Mouse (Mus musculus) forebrain, embryonic 11.5 days (tissue): ENCODE data around the gene Csrnp3. TPM values are rescaled to one million over a fixed set of nuclear protein-coding genes. Genes with fewer than 3 reads are reported as not detected.
"Not testable (repeated sequence)": the region's sequence is repeated elsewhere in the genome, so short reads cannot be mapped to it uniquely, and the experiment has no call there.

Source experiments
- ATAC-seq: fragments of 200-750 bp; cut with Nextera tagmentation; replicated peaks from 2 replicates; pipeline ENCODE4 v1.8.0; 2017; ENCODE audit warnings: moderate TSS enrichment; ENCODE audit not compliant: low FRiP score
- DNase-seq: peaks from one replicate; pipeline ENCODE4 v3.0.0-alpha.2; 2017; ENCODE audit warnings: low spot score
- H3K27ac ChIP-seq: fragments of 300-500 bp; sonication (generic); 2 replicates; pipeline ENCODE4 v1.5.1; 2014; ENCODE audit warnings: low read depth, low read length
- H3K27me3 ChIP-seq: fragments of 300-500 bp; sonication (generic); 2 replicates; pipeline ENCODE4 v1.6.1; 2014; ENCODE audit warnings: mild to moderate bottlenecking, low read length, mixed read lengths; ENCODE audit not compliant: control insufficient read depth, insufficient read depth
- H3K36me3 ChIP-seq: fragments of 300-500 bp; sonication (generic); 2 replicates; pipeline ENCODE4 v1.6.1; 2014; ENCODE audit warnings: mild to moderate bottlenecking, low read length, moderate library complexity, mixed read lengths; ENCODE audit not compliant: control insufficient read depth, insufficient read depth
- H3K4me1 ChIP-seq: fragments of 300-500 bp; sonication (generic); replicated peaks from 2 replicates; pipeline ENCODE4 v1.6.1; 2014; ENCODE audit warnings: low read length, mixed read lengths; ENCODE audit not compliant: control insufficient read depth, insufficient read depth
- H3K4me2 ChIP-seq: fragments of 300-500 bp; sonication (generic); 2 replicates; pipeline ENCODE4 v1.6.1; 2014; ENCODE audit warnings: low read depth, mild to moderate bottlenecking, low read length, moderate library complexity, mixed read lengths; ENCODE audit not compliant: severe bottlenecking
- H3K4me3 ChIP-seq: fragments of 300-500 bp; sonication (generic); 2 replicates; pipeline ENCODE4 v1.5.1; 2014; ENCODE audit warnings: low read depth, low read length
- H3K9ac ChIP-seq: fragments of 300-500 bp; sonication (generic); 2 replicates; pipeline ENCODE4 v1.6.1; 2014; ENCODE audit warnings: low read length
- H3K9me3 ChIP-seq: fragments of 300-500 bp; sonication (generic); 2 replicates; pipeline ENCODE4 v1.6.1; 2016; ENCODE audit warnings: low read length, mixed read lengths; ENCODE audit not compliant: control insufficient read depth
- WGBS: fragments of 180-500 bp; shearing (Covaris S2); extraction: QIAGEN DNeasy Blood & Tissue Kit; methylation state at CpG from one replicate; pipeline ENCODE4 v1.1.7; 2014; 5-methylcytosine and 5-hydroxymethylcytosine counted together
- polyA plus RNA-seq: library from polyadenylated mRNA; unstranded; fragments of >200 nt; fragmentation: Nextera tagmentation; extraction: Ambion mirVana; gene quantifications from 2 replicates; pipeline ENCODE4 v1.2.1, GENCODE M21; 2014

Gene Csrnp3
- polyA plus RNA-seq, 1 experiment from 2014 or later = 13.4 TPM

DNA sequence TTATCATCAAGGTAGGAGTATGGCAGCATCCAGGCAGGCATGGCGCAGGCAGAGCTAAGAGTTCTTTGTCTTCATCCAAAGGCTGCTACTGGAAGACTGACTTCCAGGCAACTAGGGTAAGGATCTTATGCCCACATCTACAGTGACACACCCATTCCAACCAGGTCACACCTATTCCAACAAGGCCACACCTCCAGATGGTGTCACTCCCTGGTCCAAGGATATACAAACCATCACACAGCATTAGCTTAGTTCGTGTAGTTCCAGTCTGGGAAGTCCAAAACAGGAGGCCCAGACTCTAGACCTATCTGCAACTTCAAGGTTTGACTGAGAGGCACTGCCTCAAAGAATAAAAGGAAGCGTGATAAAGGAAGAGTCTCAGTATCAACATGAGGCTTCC, 4.7 kb downstream of the Csrnp3 start:
- H3K9ac ChIP-seq, H3K4me1 ChIP-seq, H3K27ac ChIP-seq, H3K36me3 ChIP-seq, H3K27me3 ChIP-seq, ATAC-seq, H3K4me2 ChIP-seq, H3K4me3 ChIP-seq, H3K9me3 ChIP-seq, DNase-seq: not testable (repeated sequence)
- WGBS = 95% methylated on average over 3 of the region's 3 CpGs

DNA sequence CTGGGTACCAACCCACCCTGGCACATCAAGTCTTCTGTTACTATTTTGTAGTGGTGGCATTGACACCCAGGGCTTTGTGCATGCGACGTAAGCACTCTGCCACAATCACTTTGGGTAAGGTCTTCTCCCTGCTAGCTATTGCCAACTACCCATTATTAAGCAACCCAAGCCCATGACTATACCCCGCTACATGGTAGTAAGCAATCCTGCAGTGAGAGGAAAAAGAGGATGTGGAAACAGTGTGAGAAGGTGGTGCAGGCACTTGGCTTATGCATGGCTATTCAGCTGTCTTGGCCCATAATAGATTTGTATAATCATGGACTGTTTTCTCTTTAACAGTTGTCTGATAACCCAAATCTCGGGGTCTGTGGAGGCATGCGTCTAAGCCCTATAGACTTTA, 11.2 kb downstream of the Csrnp3 start:
- Histone ChIP-seq H3K27ac (no peak overlapping the region), H3K4me2 (no peak overlapping the region), H3K9me3 (no peaks in the 10 kb centered on the region), H3K9ac (no peak overlapping the region), H3K4me1 (no peaks in the 10 kb centered on the region), H3K36me3 (no peaks in the 10 kb centered on the region), H3K4me3 (no peak overlapping the region), H3K27me3 (no peaks in the 10 kb centered on the region)
- DNase-seq (no peak), ATAC-seq (no peak)
- WGBS = 91% methylated on average over 5 of the region's 5 CpGs

DNA sequence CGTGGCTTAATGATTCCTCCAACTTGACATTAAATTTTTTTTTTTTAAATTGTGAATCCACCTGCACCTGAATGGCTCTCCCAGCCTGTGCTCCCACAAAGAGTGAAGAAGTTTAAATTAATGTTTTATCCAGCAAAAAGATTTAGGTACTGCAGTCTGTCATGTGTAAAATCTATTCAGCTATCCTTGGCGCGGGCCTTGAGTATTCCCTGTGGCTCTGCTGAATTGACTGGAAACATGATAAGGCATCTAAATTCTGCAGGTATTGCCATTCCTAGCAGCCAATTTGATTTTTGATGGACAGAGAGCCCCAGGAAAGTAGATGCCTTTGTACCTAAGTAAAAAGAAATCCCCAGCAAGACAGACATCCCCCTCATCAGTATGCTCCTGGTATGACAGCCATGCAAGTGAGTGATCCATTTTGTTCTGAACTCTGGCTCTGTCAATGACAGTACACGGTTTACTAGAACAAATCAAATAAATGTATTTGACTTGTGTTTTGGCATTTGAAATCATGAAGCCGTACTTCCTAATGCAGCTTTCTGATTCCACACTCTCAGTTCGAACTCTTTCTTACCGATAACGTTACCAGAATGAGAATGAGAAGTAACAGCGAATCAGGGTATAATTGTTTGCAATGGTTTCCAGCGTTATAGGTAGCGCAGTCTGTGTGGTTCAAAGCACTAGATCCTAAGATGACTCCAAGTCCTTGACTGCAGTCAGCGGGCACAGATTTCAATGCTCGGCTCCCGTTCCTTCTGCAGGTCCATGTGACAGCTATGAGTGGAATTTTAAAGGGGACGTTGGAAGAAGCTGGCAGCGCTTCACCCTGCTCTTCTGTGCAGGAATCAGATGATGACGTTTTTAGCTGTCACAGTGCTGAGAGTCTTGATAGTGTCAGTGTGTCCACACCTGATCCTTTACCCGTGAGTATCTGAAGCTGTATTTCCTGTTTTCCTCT, 14.5 kb downstream of the Csrnp3 start:
- no peaks in the 10 kb centered on the region for H3K36me3 ChIP-seq
- no peaks in the 10 kb centered on the region for H3K4me1 ChIP-seq
- WGBS = 90% methylated on average over 18 of the region's 18 CpGs
- DNase-seq = no peak
- H3K27me3 ChIP-seq = no peaks in the 10 kb centered on the region
- no peak overlapping the region for H3K4me3 ChIP-seq
- H3K27ac ChIP-seq = no peak overlapping the region
- ATAC-seq = no peak
- no peak overlapping the region for H3K9ac ChIP-seq
- H3K4me2 ChIP-seq = no peak overlapping the region
- H3K9me3 ChIP-seq = no peaks in the 10 kb centered on the region

DNA sequence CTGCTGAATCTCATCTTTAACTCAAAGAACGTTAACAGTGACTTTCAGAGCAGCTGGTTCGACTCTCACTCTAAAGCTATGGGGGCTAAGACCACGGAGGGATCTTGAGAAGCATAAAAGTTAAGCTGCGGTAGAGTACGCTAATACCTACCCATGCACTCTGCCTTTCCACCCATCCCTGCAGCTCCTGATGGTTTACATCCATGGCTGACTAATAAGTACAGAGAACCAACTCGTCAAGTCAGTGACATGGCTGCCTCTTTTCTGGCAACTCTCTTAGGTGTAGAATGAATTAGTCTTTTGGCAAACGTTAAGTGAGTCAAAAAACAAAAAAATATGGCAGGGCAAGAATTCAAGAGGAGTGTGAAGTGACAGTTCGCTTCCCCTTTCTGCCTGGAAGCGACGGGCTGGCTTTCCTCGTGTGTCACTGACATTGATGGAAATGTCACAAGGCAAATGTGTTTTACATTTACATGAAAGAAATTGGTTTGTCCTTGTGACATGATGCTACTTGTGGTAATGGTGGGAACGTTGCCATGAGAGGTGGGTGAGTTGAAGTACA, 19.3 kb downstream of the Csrnp3 start:
- no peak for DNase-seq
- H3K27me3 ChIP-seq = no peaks in the 10 kb centered on the region
- 86% methylated on average over 12 of the region's 12 CpGs for WGBS
- no peaks in the 10 kb centered on the region for H3K36me3 ChIP-seq
- ATAC-seq = no peak
- H3K4me1 ChIP-seq = no peaks in the 10 kb centered on the region
- H3K4me2 ChIP-seq = no peak overlapping the region
- H3K27ac ChIP-seq = no peak overlapping the region
- no peak overlapping the region for H3K9ac ChIP-seq
- H3K9me3 ChIP-seq = no peaks in the 10 kb centered on the region
- H3K4me3 ChIP-seq = no peak overlapping the region

DNA sequence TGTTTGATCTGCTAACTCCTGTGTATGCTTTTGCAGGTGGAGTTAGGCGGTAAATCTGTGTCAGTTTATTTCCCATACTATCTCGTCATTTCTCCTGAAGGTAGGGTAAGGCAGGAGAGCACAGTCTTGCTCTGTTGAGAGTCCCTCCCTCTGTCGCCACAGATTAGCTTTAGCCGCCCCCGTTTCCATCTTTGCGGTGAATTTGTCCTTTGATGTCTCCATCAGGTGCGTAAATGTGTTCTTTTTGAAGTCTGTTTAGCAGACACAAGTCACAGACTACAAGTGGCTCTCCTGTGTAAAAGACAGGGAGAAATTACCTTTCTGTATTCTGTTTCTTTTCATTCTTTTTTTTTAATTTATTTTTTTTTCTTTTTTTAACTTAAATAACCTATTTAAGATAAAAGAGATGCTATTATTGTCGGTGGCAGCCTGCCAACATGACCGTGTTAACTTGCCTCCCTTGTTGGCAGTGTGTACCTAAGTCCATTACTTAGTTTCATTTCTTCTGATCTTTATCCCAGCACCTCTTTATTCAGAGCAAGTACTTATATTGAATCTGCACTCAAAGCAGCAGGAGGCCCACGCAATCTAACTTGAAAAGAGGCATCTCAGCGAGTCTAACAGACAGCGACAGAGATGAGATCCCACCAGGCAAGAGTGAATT, 25.5 kb downstream of the Csrnp3 start:
- H3K9me3 ChIP-seq = no peaks in the 10 kb centered on the region
- no peak overlapping the region for H3K4me3 ChIP-seq
- H3K36me3 ChIP-seq = no peaks in the 10 kb centered on the region
- H3K27me3 ChIP-seq = no peaks in the 10 kb centered on the region
- ATAC-seq (no peak), DNase-seq (no peak)
- no peaks in the 10 kb centered on the region for H3K4me1 ChIP-seq
- H3K27ac ChIP-seq = no peak overlapping the region
- no peak overlapping the region for H3K4me2 ChIP-seq
- H3K9ac ChIP-seq = no peak overlapping the region
- 78% methylated on average over 12 of the region's 12 CpGs for WGBS

DNA sequence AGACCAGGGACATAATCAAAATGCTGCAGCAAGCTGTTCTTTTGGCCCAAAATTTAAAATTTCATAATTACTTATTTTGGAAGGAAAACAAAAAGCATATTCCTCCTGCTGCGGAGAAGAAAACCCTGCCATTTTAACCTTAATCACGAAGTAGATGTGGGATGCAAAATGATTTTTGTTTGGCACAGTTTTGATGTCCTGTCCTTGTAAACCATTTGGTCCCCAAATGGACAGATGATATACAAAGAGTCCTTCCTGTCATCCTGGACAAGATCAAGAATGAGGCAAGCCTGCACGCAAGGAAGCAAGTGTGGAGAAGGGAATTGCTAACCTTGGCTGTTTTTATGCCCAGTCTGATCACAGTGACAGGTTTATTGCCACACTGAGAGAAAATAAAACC, 46.0 kb downstream of the Csrnp3 start:
- no peaks in the 10 kb centered on the region for H3K36me3 ChIP-seq
- DNase-seq (no peak), ATAC-seq (no peak)
- no peaks in the 10 kb centered on the region for H3K9me3 ChIP-seq
- WGBS = 88% methylated on average over 3 of the region's 3 CpGs
- no peak overlapping the region for H3K4me2 ChIP-seq
- no peak overlapping the region for H3K27ac ChIP-seq
- H3K27me3 ChIP-seq = no peaks in the 10 kb centered on the region
- no peaks in the 10 kb centered on the region for H3K4me1 ChIP-seq
- no peak overlapping the region for H3K4me3 ChIP-seq
- no peak overlapping the region for H3K9ac ChIP-seq

DNA sequence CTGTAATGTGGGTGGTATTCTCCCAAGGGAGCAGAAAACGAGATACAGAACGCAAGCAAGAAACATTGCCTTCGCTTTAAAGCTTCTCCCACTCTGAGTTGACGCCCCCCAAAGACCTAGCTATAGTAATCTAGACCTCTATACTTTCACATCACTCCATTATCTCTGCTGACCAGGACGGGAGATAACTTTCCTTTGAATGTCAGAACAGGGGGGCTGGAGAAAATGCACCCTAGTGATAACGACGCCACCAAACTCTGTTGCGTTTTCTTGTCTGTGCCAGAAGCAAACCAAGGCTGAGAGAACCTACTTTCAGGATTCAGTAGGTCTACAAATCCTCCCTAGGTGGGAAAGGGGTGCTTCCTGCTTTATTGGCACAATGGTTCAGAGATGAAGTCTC, 47.7 kb downstream of the Csrnp3 start:
- ATAC-seq = no peak
- no peak overlapping the region for H3K4me2 ChIP-seq

DNA sequence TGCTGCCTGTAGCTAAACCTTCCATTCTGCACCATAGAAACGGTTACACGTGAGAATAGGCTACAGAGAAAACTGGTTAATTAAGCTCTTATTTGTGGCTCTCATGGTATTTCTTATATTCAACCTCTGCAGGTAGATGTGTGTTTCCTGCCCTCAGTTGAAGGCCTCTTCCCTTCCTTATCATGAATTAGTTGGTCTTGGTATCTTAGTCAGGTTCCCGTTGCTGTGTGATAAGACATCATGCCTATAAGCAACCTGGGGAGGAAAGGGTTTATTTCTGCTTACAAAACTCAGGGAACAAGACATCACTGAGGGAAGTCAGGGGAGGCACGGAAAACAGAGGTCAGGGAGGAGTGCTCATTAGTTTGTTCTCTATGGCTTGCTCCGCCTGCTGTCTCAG, 48.7 kb downstream of the Csrnp3 start:
- ATAC-seq = no peak
- Histone ChIP-seq H3K36me3 (no peaks in the 10 kb centered on the region), H3K9me3 (no peaks in the 10 kb centered on the region), H3K4me3 (no peak overlapping the region), H3K9ac (no peak overlapping the region), H3K27ac (no peak overlapping the region), H3K4me2 (no peak overlapping the region), H3K4me1 (no peaks in the 10 kb centered on the region), H3K27me3 (no peaks in the 10 kb centered on the region)
- WGBS = 51% methylated on average over 5 of the region's 5 CpGs
- no peak for DNase-seq

More for the DNA sequence above, 47.7 kb downstream of the Csrnp3 start:
- Histone ChIP-seq H3K4me1 (no peaks in the 10 kb centered on the region), H3K27me3 (no peaks in the 10 kb centered on the region), H3K9me3 (no peaks in the 10 kb centered on the region), H3K9ac (no peak overlapping the region), H3K36me3 (no peaks in the 10 kb centered on the region), H3K4me3 (no peak overlapping the region), H3K27ac (no peak overlapping the region)
- DNase-seq = no peak
- WGBS = 85% methylated on average over 8 of the region's 8 CpGs
